Mouse (Mus musculus): ENCODE data around the gene Rpp21. TPM values are rescaled to one million over a fixed set of nuclear protein-coding genes. Genes with fewer than 3 reads are reported as not detected.

Rpp21 gene
- 129 and 139 TPM in 2 replicates for polyA plus RNA-seq (2015; fragmentation: Nextera tagmentation; extraction: Ambion mirVana)

GRCm38 (mm10) chr17:36257969-36258368 is at the start of gene Rpp21:
Gene Rpp21, minus strand, starts transcription at chr17:36258069.
- Histone ChIP-seq H3K9ac (ENCODE audit: low read depth, low read length) (peak within 1 kb of the TSS; percentile 89), H3K9me3 (ENCODE audit: control insufficient read depth, low read length) (no peaks in the 10 kb centered on the region), H3K36me3 (ENCODE audit: control insufficient read depth, insufficient read depth, low read length) (no peaks in the 10 kb centered on the region; the same call in 1 of the 2 replicates), H3K4me3 (ENCODE audit: low read length) (peak within 1 kb of the TSS; percentile 85), H3K27me3 (replicated peaks; ENCODE audit: control insufficient read depth, insufficient read depth, low read length) (no peaks in the 10 kb centered on the region), H3K4me1 (ENCODE audit: control insufficient read depth, insufficient read depth, low read length) (peaks cover 9% of the 10 kb centered on the region; the same call in 1 of the 2 replicates), H3K4me2 (ENCODE audit: low read depth, low read length) (peak within 1 kb of the TSS; percentile 58), H3K27ac (ENCODE audit: low read length) (peak within 1 kb of the TSS; percentile 77)
- ATAC-seq, result no peak
- 44% methylated on average over 6 of the region's 6 CpGs for WGBS

GRCm38 (mm10) chr17:36286390-36286789 is 28.5 kb upstream of the Rpp21 start, which contains the start of gene H2-M10.2:
Gene H2-M10.2, minus strand, starts transcription at chr17:36286490.
- Histone ChIP-seq H3K9ac (ENCODE audit: low read depth, low read length) (no peak within 1 kb of the TSS), H3K27me3 (replicated peaks; ENCODE audit: control insufficient read depth, insufficient read depth, low read length) (no peaks in the 10 kb centered on the region), H3K27ac (ENCODE audit: low read length) (no peak within 1 kb of the TSS), H3K9me3 (ENCODE audit: control insufficient read depth, low read length) (peaks cover 5% of the 10 kb centered on the region; the same call in 1 of the 2 replicates), H3K4me2 (ENCODE audit: low read depth, low read length) (no peak within 1 kb of the TSS), H3K4me1 (ENCODE audit: control insufficient read depth, insufficient read depth, low read length) (no peaks in the 10 kb centered on the region), H3K4me3 (ENCODE audit: low read length) (no peak within 1 kb of the TSS), H3K36me3 (ENCODE audit: control insufficient read depth, insufficient read depth, low read length) (peaks cover 9% of the 10 kb centered on the region; the same call in 1 of the 2 replicates)
- 88% methylated on average over 2 of the region's 2 CpGs for WGBS
- ATAC-seq, result no peak

GRCm38 (mm10) chr17:36281521-36282245 is 23.8 kb upstream of the Rpp21 start:
- Histone ChIP-seq H3K27me3 (replicated peaks; ENCODE audit: control insufficient read depth, insufficient read depth, low read length) (no peaks in the 10 kb centered on the region), H3K4me1 (ENCODE audit: control insufficient read depth, insufficient read depth, low read length) (no peaks in the 10 kb centered on the region), H3K27ac (ENCODE audit: low read length) (no peak overlapping the region), H3K36me3 (ENCODE audit: control insufficient read depth, insufficient read depth, low read length) (peaks cover 19% of the 10 kb centered on the region), H3K4me2 (ENCODE audit: low read depth, low read length) (no peak overlapping the region), H3K4me3 (ENCODE audit: low read length) (no peak overlapping the region), H3K9me3 (ENCODE audit: control insufficient read depth, low read length) (peaks cover 5% of the 10 kb centered on the region; the same call in 1 of the 2 replicates), H3K9ac (ENCODE audit: low read depth, low read length) (no peak overlapping the region)
- 93% methylated on average over 4 of the region's 4 CpGs for WGBS
- ATAC-seq, result no peak

- WGBS, result 90% methylated on average over 4 of the region's 4 CpGs
- ATAC-seq, result no peak
- H3K9me3 ChIP-seq (ENCODE audit: control insufficient read depth, low read length), result no peaks in the 10 kb centered on the region
- H3K9ac ChIP-seq (ENCODE audit: low read depth, low read length), result no peak overlapping the region
- H3K4me3 ChIP-seq (ENCODE audit: low read length), result no peak overlapping the region
- H3K27me3 ChIP-seq (replicated peaks; ENCODE audit: control insufficient read depth, insufficient read depth, low read length), result no peaks in the 10 kb centered on the region
- H3K27ac ChIP-seq (ENCODE audit: low read length), result no peak overlapping the region
- H3K4me2 ChIP-seq (ENCODE audit: low read depth, low read length), result no peak overlapping the region
- peaks cover 5% of the 10 kb centered on the region for H3K36me3 ChIP-seq (ENCODE audit: control insufficient read depth, insufficient read depth, low read length)
- H3K4me1 ChIP-seq (ENCODE audit: control insufficient read depth, insufficient read depth, low read length), result peaks cover 20% of the 10 kb centered on the region
Observed at GRCm38 (mm10) chr17:36274776-36275175, 16.9 kb upstream of the Rpp21 start.

GRCm38 (mm10) chr17:36273796-36274195 is 15.9 kb upstream of the Rpp21 start:
- 81% methylated on average over 4 of the region's 4 CpGs for WGBS
- Histone ChIP-seq H3K27ac (ENCODE audit: low read length) (no peak overlapping the region), H3K9me3 (ENCODE audit: control insufficient read depth, low read length) (no peaks in the 10 kb centered on the region), H3K27me3 (replicated peaks; ENCODE audit: control insufficient read depth, insufficient read depth, low read length) (no peaks in the 10 kb centered on the region), H3K4me2 (ENCODE audit: low read depth, low read length) (no peak overlapping the region), H3K36me3 (ENCODE audit: control insufficient read depth, insufficient read depth, low read length) (peaks cover 5% of the 10 kb centered on the region; the same call in 1 of the 2 replicates), H3K4me1 (ENCODE audit: control insufficient read depth, insufficient read depth, low read length) (peaks cover 22% of the 10 kb centered on the region), H3K4me3 (ENCODE audit: low read length) (no peak overlapping the region), H3K9ac (ENCODE audit: low read depth, low read length) (no peak overlapping the region)
- ATAC-seq, result no peak

GRCm38 (mm10) chr17:36272643-36273366 is 14.9 kb upstream of the Rpp21 start:
- ATAC-seq, result no peak
- no peaks in the 10 kb centered on the region for H3K9me3 ChIP-seq (ENCODE audit: control insufficient read depth, low read length)
- peak overlapping the region; percentile 96 for H3K4me3 ChIP-seq (ENCODE audit: low read length)
- H3K27ac ChIP-seq (ENCODE audit: low read length), result no peak overlapping the region
- H3K27me3 ChIP-seq (replicated peaks; ENCODE audit: control insufficient read depth, insufficient read depth, low read length), result no peaks in the 10 kb centered on the region
- 81% methylated on average over 9 of the region's 9 CpGs for WGBS
- peaks cover 22% of the 10 kb centered on the region for H3K4me1 ChIP-seq (ENCODE audit: control insufficient read depth, insufficient read depth, low read length)
- peaks cover 5% of the 10 kb centered on the region; the same call in 1 of the 2 replicates for H3K36me3 ChIP-seq (ENCODE audit: control insufficient read depth, insufficient read depth, low read length)
- H3K9ac ChIP-seq (ENCODE audit: low read depth, low read length), result peak overlapping the region; percentile 99; the same call in 1 of the 2 replicates
- peak overlapping the region; percentile 77 for H3K4me2 ChIP-seq (ENCODE audit: low read depth, low read length)

GRCm38 (mm10) chr17:36271586-36272256 is 13.9 kb upstream of the Rpp21 start, which contains the start of gene Trim39:
Gene Trim39, minus strand, starts transcription at chr17:36272247.
- Histone ChIP-seq H3K4me3 (ENCODE audit: low read length) (peak within 1 kb of the TSS; percentile 96), H3K9ac (ENCODE audit: low read depth, low read length) (peak within 1 kb of the TSS; percentile 99), H3K36me3 (ENCODE audit: control insufficient read depth, insufficient read depth, low read length) (peaks cover 11% of the 10 kb centered on the region; the same call in 1 of the 2 replicates), H3K9me3 (ENCODE audit: control insufficient read depth, low read length) (no peaks in the 10 kb centered on the region), H3K4me1 (ENCODE audit: control insufficient read depth, insufficient read depth, low read length) (peaks cover 22% of the 10 kb centered on the region), H3K27ac (ENCODE audit: low read length) (peak within 1 kb of the TSS; percentile 92), H3K4me2 (ENCODE audit: low read depth, low read length) (peak within 1 kb of the TSS; percentile 77), H3K27me3 (replicated peaks; ENCODE audit: control insufficient read depth, insufficient read depth, low read length) (no peaks in the 10 kb centered on the region)
- ATAC-seq, result peak; percentile 89
- 1% methylated on average over 43 of the region's 43 CpGs for WGBS

- Histone ChIP-seq H3K27ac (ENCODE audit: low read length) (peak overlapping the region; percentile 92), H3K9ac (ENCODE audit: low read depth, low read length) (peak overlapping the region; percentile 99), H3K4me3 (ENCODE audit: low read length) (peak overlapping the region; percentile 96), H3K9me3 (ENCODE audit: control insufficient read depth, low read length) (no peaks in the 10 kb centered on the region), H3K36me3 (ENCODE audit: control insufficient read depth, insufficient read depth, low read length) (0 out of 2 replicates have a peak, but pooled peaks cover 7% of the 10 kb centered on the region), H3K4me2 (ENCODE audit: low read depth, low read length) (peak overlapping the region; percentile 74), H3K4me1 (ENCODE audit: control insufficient read depth, insufficient read depth, low read length) (peaks cover 22% of the 10 kb centered on the region), H3K27me3 (replicated peaks; ENCODE audit: control insufficient read depth, insufficient read depth, low read length) (no peaks in the 10 kb centered on the region)
- ATAC-seq, result peak; percentile 95
- 0% methylated on average over 78 of the region's 84 CpGs for WGBS
Observed at GRCm38 (mm10) chr17:36270956-36271585, 13.2 kb upstream of the Rpp21 start.
